Mouse (Mus musculus) ES-E14 (cell line): Measurements from ENCODE around the gene Add3.

Experiments
- CHD2 ChIP-seq: IDR thresholded peaks from 2 replicates; pipeline ENCODE4 v1.6.1; 2014; ENCODE audit warnings: mild to moderate bottlenecking, low read depth, low read length, inconsistent platforms
- HCFC1 ChIP-seq: IDR thresholded peaks from 2 replicates; pipeline ENCODE4 v1.6.1; 2012; ENCODE audit warnings: low read length, inconsistent platforms, borderline replicate concordance; ENCODE audit not compliant: insufficient read depth
- ZNF384 ChIP-seq: IDR thresholded peaks from 2 replicates; pipeline ENCODE4 v1.6.1; 2012; ENCODE audit warnings: low read depth, low read length, inconsistent platforms

DNA sequence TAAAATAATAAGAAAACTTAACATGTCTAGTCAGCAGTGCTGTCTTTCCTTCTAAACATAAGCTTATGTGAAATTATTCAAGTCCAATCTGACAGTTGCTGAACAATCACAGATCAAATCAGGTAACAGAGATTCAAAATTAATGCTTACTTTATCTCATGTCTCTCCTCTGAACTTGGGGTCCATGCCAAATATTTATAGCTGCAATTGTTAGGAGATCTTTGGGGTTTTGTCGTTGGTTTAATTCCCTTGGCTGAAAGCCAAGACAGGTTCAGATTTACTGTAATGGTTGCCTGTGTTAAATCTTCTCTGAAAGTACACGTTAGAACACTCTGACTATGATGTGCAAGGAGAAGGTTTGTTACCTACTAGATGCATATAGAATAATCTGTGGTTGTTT, 4.8 kb downstream of the Add3 start:
- TF ChIP-seq ZNF384 (no peak), HCFC1 (no peak), CHD2 (no peak)
